ENCODE assay signal across 9 mouse cellular contexts in genomic region chr13:68999826-69000225, GRCm38 (mm10). TPM values are rescaled to one million over a fixed set of nuclear protein-coding genes. Genes with fewer than 3 reads are reported as not detected.
A peak's percentile ranks its signal among the peaks of the same experiment; 100 is the strongest.
DNase-seq lines count a peak whose midpoint lies in the region; ATAC-seq and TF ChIP-seq lines count a peak whose summit lies in the region.
"Had no signal": no experiment of that assay in that cellular context is flagged by ENCODE, and none has a peak within 500 bp of the region (broad histone marks: within the 10 kb centered on the region; RNA-seq: fewer than 3 reads in every experiment).

No protein-coding gene starts in this region.

- 49% methylated on average over 5 of the region's 5 CpGs for WGBS in heart, embryonic 15.5 days
- WGBS in hindbrain, embryonic 13.5 days = 42% methylated on average over 5 of the region's 5 CpGs
- WGBS in midbrain, embryonic 12.5 days = 44% methylated on average over 5 of the region's 5 CpGs

- no peaks in the 10 kb centered on the region for H3K9me3 ChIP-seq in heart, embryonic 15.5 days (replicated peaks)
- H3K9me3 ChIP-seq in hindbrain, embryonic 13.5 days = no peaks in the 10 kb centered on the region
- H3K9me3 ChIP-seq in midbrain, embryonic 12.5 days = no peaks in the 10 kb centered on the region

- DNase-seq in heart, postnatal 14 days = no peak
- no peak for DNase-seq in gastrocnemius, postnatal 25 days
- DNase-seq in right cerebral cortex, adult 18-20 months = no peak
- DNase-seq in adrenal gland, adult 8-10 months = no peak

- intact Hi-C loops in heart, postnatal 14 days (cut with DNase I) = loop anchor here (10.0 kb wide), 1 partner anchor 665 kb away; no protein-coding TSS in a partner anchor

- H3K4me2 ChIP-seq in heart, embryonic 15.5 days = peak overlapping the region; percentile 98
- H3K4me2 ChIP-seq in hindbrain, embryonic 13.5 days = peak overlapping the region; percentile 95
- peak overlapping the region; percentile 94 for H3K4me2 ChIP-seq in midbrain, embryonic 12.5 days (replicated peaks)

- H3K27ac ChIP-seq in heart, embryonic 15.5 days = no peak overlapping the region
- H3K27ac ChIP-seq in cortical plate, adult 2 months (ENCODE audit: insufficient read depth, low read length) = peak overlapping the region; percentile 71
- peak overlapping the region; percentile 64; the same call in 1 of the 2 replicates for H3K27ac ChIP-seq in hindbrain, embryonic 13.5 days
- H3K27ac ChIP-seq in midbrain, embryonic 12.5 days (replicated peaks) = no peak overlapping the region

- no peaks in the 10 kb centered on the region for H3K36me3 ChIP-seq in heart, embryonic 15.5 days
- H3K36me3 ChIP-seq in hindbrain, embryonic 13.5 days = no peaks in the 10 kb centered on the region
- no peaks in the 10 kb centered on the region for H3K36me3 ChIP-seq in midbrain, embryonic 12.5 days

- peak overlapping the region; percentile 59 for H3K9ac ChIP-seq in heart, embryonic 15.5 days
- peak overlapping the region; percentile 83 for H3K9ac ChIP-seq in hindbrain, embryonic 13.5 days
- H3K9ac ChIP-seq in midbrain, embryonic 12.5 days (replicated peaks) = peak overlapping the region; percentile 75; the same call in 1 of the 2 replicates

- TF ChIP-seq CTCF in cortical plate, adult 2 months (IDR thresholded peaks at IDR 0.05; ENCODE audit: extremely low read depth, insufficient read depth, low read length) = no peak

- peaks cover 20% of the 10 kb centered on the region for H3K4me1 ChIP-seq in heart, embryonic 15.5 days (replicated peaks)
- H3K4me1 ChIP-seq in cortical plate, adult 2 months (ENCODE audit: control insufficient read depth, insufficient read depth, low read length) = peaks cover 12% of the 10 kb centered on the region
- peaks cover 30% of the 10 kb centered on the region for H3K4me1 ChIP-seq in hindbrain, embryonic 13.5 days (replicated peaks)
- peaks cover 16% of the 10 kb centered on the region for H3K4me1 ChIP-seq in midbrain, embryonic 12.5 days

- H3K27me3 ChIP-seq in heart, embryonic 15.5 days = peaks cover 49% of the 10 kb centered on the region
- H3K27me3 ChIP-seq in hindbrain, embryonic 13.5 days = peaks cover 19% of the 10 kb centered on the region
- H3K27me3 ChIP-seq in midbrain, embryonic 12.5 days = peaks cover 44% of the 10 kb centered on the region

- peak overlapping the region; percentile 63 for H3K4me3 ChIP-seq in heart, embryonic 15.5 days
- H3K4me3 ChIP-seq in cortical plate, adult 2 months (ENCODE audit: insufficient read depth, low read length) = peak overlapping the region; percentile 70
- peak overlapping the region; percentile 65 for H3K4me3 ChIP-seq in hindbrain, embryonic 13.5 days
- H3K4me3 ChIP-seq in midbrain, embryonic 12.5 days = peak overlapping the region; percentile 69

- ATAC-seq in heart, embryonic 15.5 days (replicated peaks; ENCODE audit: insufficient number of reproducible peaks, insufficient read depth, low FRiP score, low read depth) = no peak
- ATAC-seq in hindbrain, embryonic 13.5 days (ENCODE audit: low FRiP score) = no peak; the same call in 1 of the 2 replicates
- no peak for ATAC-seq in midbrain, embryonic 12.5 days (ENCODE audit: low FRiP score, low read depth)
- ATAC-seq: CD4-positive, CD25-positive, alpha-beta regulatory T cell, adult 4 months had no signal

- TF ChIP-seq POLR2A in cortical plate, adult 2 months (IDR thresholded peaks at IDR 0.05; ENCODE audit: extremely low read depth, insufficient read depth, low read length) = no peak

RNA-seq across cellular contexts. Expression of gene Adcy2, which starts 0.5 kb away (rescaled TPM):
- polyA plus RNA-seq in heart, embryonic 15.5 days (2015; fragmentation: Nextera tagmentation; extraction: Ambion mirVana) = 0.98 and 1.9 TPM in 2 replicates
- under 1 TPM; 0.53 to 0.68 TPM for total RNA-seq in heart, postnatal 14 days (2021)
- 98.3 and 98.5 TPM in 2 replicates for polyA plus RNA-seq in cortical plate, adult 2 months (2012; rRNA removed)
- 4.9 TPM in 2 replicates for polyA plus RNA-seq in hindbrain, embryonic 13.5 days (2015; fragmentation: Nextera tagmentation; extraction: Ambion mirVana)
- polyA plus RNA-seq in midbrain, embryonic 12.5 days (2016; fragmentation: Nextera tagmentation; extraction: Ambion mirVana) = 1.7 and 2.5 TPM in 2 replicates
- 10 to 100 TPM; 23.2 to 31.4 TPM for total RNA-seq in gastrocnemius, postnatal 25 days (2021)
- total RNA-seq in adrenal gland, adult 8-10 months (2022) = 1 to 10 TPM in 2 of 4 experiments, under 1 TPM in 2; 0.77 to 1.4 (median 0.92) TPM
- polyA plus RNA-seq: CD4-positive, CD25-positive, alpha-beta regulatory T cell, adult 4 months had no signal

Comparison
In these comparisons a context has a peak if more than half of its experiments do, and no peak if none do; other contexts are left out.
1. H3K27ac ChIP-seq: peak in cortical plate, adult 2 months (single experiment) and hindbrain, embryonic 13.5 days (single experiment); none in heart, embryonic 15.5 days (single experiment) and midbrain, embryonic 12.5 days (single experiment).
2. RNA of gene Adcy2, which starts 0.5 kb away (polyA plus RNA-seq): 98.3 to 98.5 TPM in cortical plate, adult 2 months; 4.9 TPM in hindbrain, embryonic 13.5 days, 1.7 to 2.5 TPM in midbrain, embryonic 12.5 days and 0.98 to 1.9 TPM in heart, embryonic 15.5 days; every median in the first group is over 10 times any median in the second.
3. Peak in every context shown above with its lines, with median percentiles within 50 percentile points of each other: H3K4me2 ChIP-seq, H3K4me3 ChIP-seq and H3K9ac ChIP-seq.